Mouse (Mus musculus): ENCODE results near the gene Cdk14. TPM values are rescaled to one million over a fixed set of nuclear protein-coding genes. Genes with fewer than 3 reads are reported as not detected.
"Not testable (repeated sequence)": the region's sequence is repeated elsewhere in the genome, so short reads cannot be mapped to it uniquely, and the experiment has no call there.

Gene Cdk14
- polyA plus RNA-seq, 1 experiment from 2014 or later: 13.8 TPM

DNA sequence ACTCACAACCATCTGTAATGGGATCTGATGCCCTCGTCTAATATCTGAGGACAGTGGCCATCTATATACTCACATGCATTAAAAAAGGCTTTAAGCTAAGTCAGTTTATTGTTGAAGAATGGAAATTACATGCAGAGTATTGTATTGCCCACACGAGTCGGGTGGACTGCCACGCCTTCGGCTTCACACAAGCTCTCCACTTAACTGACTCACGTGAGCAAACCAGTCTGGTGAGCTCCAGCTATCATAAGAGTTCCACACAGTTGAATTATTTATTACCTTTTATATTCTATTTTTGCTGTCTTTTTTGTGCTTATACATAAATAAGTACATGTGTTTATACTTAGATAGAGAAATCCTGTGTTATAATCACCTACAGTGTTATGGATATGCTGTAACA, 495.2 kb downstream of the Cdk14 start:
- Histone ChIP-seq H3K4me2 (no peak overlapping the region), H3K27me3 (no peaks in the 10 kb centered on the region), H3K4me1 (no peaks in the 10 kb centered on the region), H3K36me3 (no peaks in the 10 kb centered on the region), H3K9me3 (replicated peaks) (no peaks in the 10 kb centered on the region), H3K4me3 (replicated peaks) (no peak overlapping the region), H3K9ac (no peak overlapping the region), H3K27ac (no peak overlapping the region)
- WGBS: 84% methylated on average over 6 of the region's 6 CpGs
- ATAC-seq (replicated peaks; ENCODE audit: low FRiP score): no peak

DNA sequence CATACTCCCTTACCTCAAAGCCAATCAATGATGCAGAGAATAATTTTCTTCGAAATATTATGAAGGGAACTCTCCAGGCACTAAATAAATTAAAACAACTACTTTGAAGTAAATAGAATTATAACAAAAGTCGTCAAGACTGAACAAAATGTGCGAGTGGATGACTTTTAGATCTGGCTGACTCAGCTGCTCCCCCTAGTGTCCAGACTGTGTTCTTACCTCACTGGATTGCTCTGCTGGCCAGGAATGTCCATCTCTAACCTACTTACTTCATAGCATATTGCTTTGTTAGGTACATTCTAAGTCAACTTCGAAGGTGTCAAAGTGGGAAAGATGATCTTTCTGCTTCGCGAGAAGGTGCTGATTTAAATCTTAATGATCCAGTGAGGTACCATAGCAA, 501.7 kb downstream of the Cdk14 start:
- 9% methylated on average over 6 of the region's 6 CpGs for WGBS
- Histone ChIP-seq H3K9ac (no peak overlapping the region), H3K4me3 (replicated peaks) (no peak overlapping the region), H3K4me2 (no peak overlapping the region), H3K9me3 (replicated peaks) (no peaks in the 10 kb centered on the region), H3K4me1 (peaks cover 4% of the 10 kb centered on the region; the same call in 1 of the 2 replicates), H3K27ac (no peak overlapping the region), H3K27me3 (no peaks in the 10 kb centered on the region), H3K36me3 (no peaks in the 10 kb centered on the region)
- ATAC-seq (replicated peaks; ENCODE audit: low FRiP score): 0 out of 2 replicates have a peak, but pooled peaks have one; percentile 33

DNA sequence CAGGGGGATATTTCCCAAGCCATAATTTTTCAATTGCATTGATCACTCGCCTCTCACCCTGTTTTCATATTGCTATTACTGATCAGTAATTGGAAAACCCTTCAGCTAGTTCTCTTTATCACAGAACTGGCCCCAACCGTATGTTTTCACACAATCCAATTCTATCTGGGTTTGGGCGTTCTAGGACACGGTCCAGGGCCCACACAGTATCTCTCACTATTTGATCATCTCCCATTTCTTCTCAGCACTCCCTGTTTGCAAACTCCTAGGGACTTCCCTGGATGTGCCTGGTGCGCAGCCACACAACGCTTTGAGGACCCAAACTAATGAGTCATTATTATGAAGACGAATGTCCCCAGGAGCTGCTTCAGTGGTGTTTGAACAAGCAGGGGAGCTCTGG, 502.4 kb downstream of the Cdk14 start:
- Histone ChIP-seq H3K9me3 (replicated peaks) (no peaks in the 10 kb centered on the region), H3K4me3 (replicated peaks) (no peak overlapping the region), H3K4me2 (no peak overlapping the region), H3K4me1 (peaks cover 4% of the 10 kb centered on the region; the same call in 1 of the 2 replicates), H3K27ac (no peak overlapping the region), H3K9ac (no peak overlapping the region), H3K36me3 (no peaks in the 10 kb centered on the region), H3K27me3 (no peaks in the 10 kb centered on the region)
- no peak for ATAC-seq (replicated peaks; ENCODE audit: low FRiP score)
- 81% methylated on average over 7 of the region's 7 CpGs for WGBS

DNA sequence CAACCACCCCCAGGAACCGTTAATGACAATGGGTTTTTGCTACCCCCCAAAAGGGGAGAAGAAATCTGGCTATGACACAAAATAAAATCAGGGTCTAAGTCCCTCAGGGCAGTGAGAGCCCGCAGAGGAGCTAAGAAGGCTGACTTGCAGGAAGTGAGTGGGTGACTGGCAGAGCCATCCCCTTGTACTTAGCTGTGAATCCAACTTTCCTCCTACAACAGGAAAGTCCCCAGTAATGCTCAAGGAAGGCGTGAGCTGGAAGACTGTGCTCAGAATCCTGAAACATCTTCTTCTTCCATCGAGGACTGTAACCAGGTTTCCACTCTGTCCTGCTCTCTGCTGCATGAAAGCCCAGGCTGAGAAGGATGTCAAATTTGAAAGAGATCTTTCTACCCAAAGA, 502.8 kb downstream of the Cdk14 start:
- no peaks in the 10 kb centered on the region for H3K9me3 ChIP-seq (replicated peaks)
- H3K4me2 ChIP-seq: no peak overlapping the region
- H3K27ac ChIP-seq: no peak overlapping the region
- WGBS: 74% methylated on average over 4 of the region's 4 CpGs
- H3K27me3 ChIP-seq: no peaks in the 10 kb centered on the region
- H3K4me3 ChIP-seq (replicated peaks): no peak overlapping the region
- H3K36me3 ChIP-seq: no peaks in the 10 kb centered on the region
- no peak overlapping the region for H3K9ac ChIP-seq
- H3K4me1 ChIP-seq: peaks cover 6% of the 10 kb centered on the region
- ATAC-seq (replicated peaks; ENCODE audit: low FRiP score): no peak

DNA sequence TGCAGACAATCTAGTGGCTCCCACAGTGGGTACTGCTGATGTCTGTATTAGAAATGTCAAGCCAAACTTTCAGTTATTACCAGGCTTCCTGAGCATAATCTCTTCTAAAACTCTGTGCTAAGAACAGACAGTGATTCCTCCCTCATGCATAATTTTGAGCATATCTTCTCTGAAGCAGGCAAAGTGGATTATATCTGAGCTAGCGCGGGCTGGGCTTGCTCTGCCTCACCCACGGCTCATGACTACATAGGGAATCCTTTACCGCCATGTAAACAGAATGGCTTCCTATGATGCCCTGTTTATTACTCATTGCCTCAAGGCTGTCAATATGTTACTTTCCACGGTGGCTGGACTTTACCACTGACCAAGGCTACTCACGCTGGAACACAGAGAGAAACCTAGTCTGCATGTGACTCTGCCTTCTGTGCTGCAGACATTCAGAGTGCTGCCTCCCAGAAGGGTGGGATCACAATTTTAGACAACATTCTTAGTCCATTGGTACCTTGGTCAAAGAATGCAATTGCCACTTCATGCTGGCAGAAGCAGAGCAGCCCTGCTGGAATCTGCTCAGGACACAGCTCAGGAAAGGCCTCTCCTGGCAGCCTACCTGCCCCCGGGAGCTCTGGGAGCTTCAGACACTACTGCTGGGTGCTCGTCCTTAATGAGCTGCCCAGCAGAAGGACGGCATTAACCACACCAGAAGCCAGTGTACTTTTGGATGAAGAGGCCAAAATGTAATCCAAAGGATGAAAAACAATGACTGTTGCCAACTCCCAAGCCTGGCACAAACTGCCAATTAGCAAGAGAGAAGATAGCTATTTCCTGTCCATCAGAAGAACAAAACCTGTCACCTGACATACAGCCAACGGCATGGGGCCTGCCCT, 503.5 kb downstream of the Cdk14 start:
- no peak overlapping the region for H3K4me2 ChIP-seq
- peak overlapping the region; percentile 49 for H3K27ac ChIP-seq
- peaks cover 13% of the 10 kb centered on the region for H3K4me1 ChIP-seq
- H3K9me3 ChIP-seq (replicated peaks): no peaks in the 10 kb centered on the region
- no peaks in the 10 kb centered on the region for H3K36me3 ChIP-seq
- H3K9ac ChIP-seq: no peak overlapping the region
- ATAC-seq (replicated peaks; ENCODE audit: low FRiP score): 0 out of 2 replicates have a peak, but pooled peaks have one; percentile 38
- H3K27me3 ChIP-seq: no peaks in the 10 kb centered on the region
- no peak overlapping the region for H3K4me3 ChIP-seq (replicated peaks)
- 82% methylated on average over 10 of the region's 10 CpGs for WGBS

DNA sequence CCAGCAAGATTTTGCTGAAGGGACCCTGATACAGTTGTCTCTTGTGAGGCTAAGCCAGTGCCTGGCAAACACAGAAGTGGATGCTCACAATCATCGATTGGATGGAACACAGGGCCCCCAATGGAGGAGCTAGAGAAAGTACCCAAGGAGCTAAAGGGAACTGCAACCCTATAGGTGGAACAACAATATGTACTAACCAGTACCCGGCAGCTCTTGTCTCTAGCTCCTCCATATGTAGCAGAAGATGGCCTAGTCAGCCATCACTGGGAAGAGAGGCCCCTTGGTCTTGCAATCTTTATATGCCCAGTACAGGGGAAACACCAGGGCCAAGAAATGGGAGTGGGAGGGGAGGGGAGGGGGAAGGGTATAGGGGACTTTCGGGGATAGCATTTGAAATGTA, 515.2 kb downstream of the Cdk14 start:
- H3K4me3 ChIP-seq (replicated peaks); H3K9me3 ChIP-seq (replicated peaks); H3K4me1 ChIP-seq; ATAC-seq (replicated peaks; ENCODE audit: low FRiP score); H3K27me3 ChIP-seq; H3K27ac ChIP-seq; H3K36me3 ChIP-seq; H3K9ac ChIP-seq; H3K4me2 ChIP-seq: not testable (repeated sequence)
- 81% methylated on average over 3 of the region's 3 CpGs for WGBS

DNA sequence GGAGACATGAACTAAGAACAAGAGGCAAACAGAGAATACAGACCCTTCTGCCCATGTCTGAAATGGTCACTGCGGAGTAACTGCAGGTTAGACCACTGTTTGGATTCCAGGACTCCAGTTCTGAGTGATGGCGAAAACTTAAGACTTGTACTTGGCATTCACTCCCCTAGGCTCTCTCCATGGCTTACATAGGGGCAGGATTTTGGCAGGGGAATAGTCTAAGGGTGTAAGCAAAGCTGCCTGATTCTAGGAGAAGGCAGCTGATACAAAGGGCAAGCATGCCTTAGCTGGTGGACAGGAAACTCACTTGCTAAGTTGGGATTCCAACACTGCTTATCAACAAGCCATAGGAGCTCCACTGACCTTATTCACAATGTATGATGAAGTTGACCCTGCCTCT, 521.9 kb downstream of the Cdk14 start:
- H3K36me3 ChIP-seq: no peaks in the 10 kb centered on the region
- H3K4me1 ChIP-seq: peaks cover 3% of the 10 kb centered on the region; the same call in 1 of the 2 replicates
- no peaks in the 10 kb centered on the region for H3K9me3 ChIP-seq (replicated peaks)
- H3K4me2 ChIP-seq: no peak overlapping the region
- no peak for ATAC-seq (replicated peaks; ENCODE audit: low FRiP score)
- no peak overlapping the region for H3K9ac ChIP-seq
- peak overlapping the region; percentile 48; the same call in 1 of the 2 replicates for H3K27ac ChIP-seq
- 74% methylated on average over 2 of the region's 2 CpGs for WGBS
- H3K4me3 ChIP-seq (replicated peaks): no peak overlapping the region
- H3K27me3 ChIP-seq: no peaks in the 10 kb centered on the region

DNA sequence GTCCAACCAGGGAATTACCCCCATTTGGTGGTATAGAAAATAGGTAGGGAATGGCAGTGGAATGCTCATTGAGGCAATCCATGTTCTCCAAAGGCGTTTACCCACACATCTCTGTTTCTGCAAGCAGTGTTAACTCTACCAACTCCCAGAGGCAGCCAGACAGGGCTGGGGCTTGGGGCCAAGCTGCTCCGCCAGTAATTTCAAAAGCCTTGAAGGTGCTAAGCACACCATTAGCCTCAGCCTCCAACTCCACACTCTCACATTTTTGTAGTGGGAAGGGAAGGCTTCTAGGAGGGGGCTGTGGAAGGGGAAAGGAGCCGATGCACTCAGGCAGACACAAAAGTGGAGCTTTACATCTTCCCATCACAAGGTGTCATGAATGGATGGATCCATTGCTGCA, 525.1 kb downstream of the Cdk14 start:
- 38% methylated on average over 3 of the region's 3 CpGs for WGBS
- Histone ChIP-seq H3K4me2 (no peak overlapping the region), H3K4me1 (peaks cover 5% of the 10 kb centered on the region; the same call in 1 of the 2 replicates), H3K9ac (no peak overlapping the region), H3K4me3 (replicated peaks) (no peak overlapping the region), H3K36me3 (no peaks in the 10 kb centered on the region), H3K27ac (no peak overlapping the region), H3K9me3 (replicated peaks) (no peaks in the 10 kb centered on the region), H3K27me3 (no peaks in the 10 kb centered on the region)
- ATAC-seq (replicated peaks; ENCODE audit: low FRiP score): no peak

DNA sequence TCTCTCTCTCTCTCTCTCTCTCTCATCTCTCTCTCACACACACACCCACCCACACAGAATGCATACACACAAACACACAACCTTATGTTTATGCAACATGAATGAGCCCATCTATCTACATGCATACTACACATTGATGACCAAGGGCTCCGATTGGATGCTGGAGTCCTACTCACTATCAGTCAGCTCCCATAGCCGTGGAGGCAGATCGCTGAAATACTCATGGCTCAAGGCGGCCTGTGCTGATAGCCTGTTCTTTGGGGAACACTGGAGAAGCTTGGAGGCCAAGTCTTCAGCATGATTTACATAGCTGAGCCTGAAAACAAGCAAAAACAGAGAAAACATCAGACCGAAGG, 526.3 kb downstream of the Cdk14 start:
- Histone ChIP-seq H3K4me3 (replicated peaks) (no peak overlapping the region), H3K4me2 (no peak overlapping the region), H3K27ac (peak overlapping the region; percentile 70), H3K9ac (no peak overlapping the region), H3K4me1 (peaks cover 5% of the 10 kb centered on the region; the same call in 1 of the 2 replicates), H3K27me3 (no peaks in the 10 kb centered on the region), H3K9me3 (replicated peaks) (no peaks in the 10 kb centered on the region), H3K36me3 (no peaks in the 10 kb centered on the region)
- ATAC-seq (replicated peaks; ENCODE audit: low FRiP score): no peak
- 67% methylated on average over 5 of the region's 5 CpGs for whole genome bisulfite sequencing

DNA sequence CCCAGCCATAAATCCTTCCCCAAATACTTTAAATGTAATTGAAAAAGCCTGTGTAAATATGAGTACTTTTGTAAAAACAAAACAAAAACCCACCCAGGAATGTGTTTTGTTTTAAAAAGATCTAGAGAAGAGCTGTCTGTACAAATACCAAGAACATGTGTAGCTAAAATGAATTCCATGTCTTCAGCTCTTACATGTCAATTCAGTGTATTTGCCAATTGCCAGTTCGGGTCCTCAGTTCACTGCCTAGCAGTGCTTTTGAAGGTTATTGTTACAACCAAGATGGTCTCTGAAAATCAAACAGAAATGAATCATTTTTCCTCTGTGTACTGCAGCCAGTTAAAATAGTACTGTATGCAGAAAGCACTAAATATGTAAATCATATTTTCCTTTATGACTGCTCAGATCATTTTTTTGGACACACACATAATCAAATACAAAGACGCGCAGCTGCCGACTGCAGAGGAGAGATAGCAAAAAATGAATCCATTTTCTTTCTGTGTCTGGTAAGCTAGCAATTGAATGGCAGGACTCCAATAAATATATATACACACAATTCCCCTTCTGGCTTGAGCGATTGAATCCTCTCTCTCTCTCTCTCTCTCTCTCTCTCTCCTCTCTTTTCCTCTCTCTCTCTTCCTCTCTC, 526.8 kb downstream of the Cdk14 start:
- Histone ChIP-seq H3K4me3 (replicated peaks) (no peak overlapping the region), H3K4me1 (peaks cover 5% of the 10 kb centered on the region; the same call in 1 of the 2 replicates), H3K4me2 (no peak overlapping the region), H3K27me3 (no peaks in the 10 kb centered on the region), H3K36me3 (no peaks in the 10 kb centered on the region), H3K9ac (no peak overlapping the region), H3K27ac (peak overlapping the region; percentile 70), H3K9me3 (replicated peaks) (no peaks in the 10 kb centered on the region)
- ATAC-seq (replicated peaks; ENCODE audit: low FRiP score): no peak
- WGBS: 58% methylated on average over 5 of the region's 5 CpGs

DNA sequence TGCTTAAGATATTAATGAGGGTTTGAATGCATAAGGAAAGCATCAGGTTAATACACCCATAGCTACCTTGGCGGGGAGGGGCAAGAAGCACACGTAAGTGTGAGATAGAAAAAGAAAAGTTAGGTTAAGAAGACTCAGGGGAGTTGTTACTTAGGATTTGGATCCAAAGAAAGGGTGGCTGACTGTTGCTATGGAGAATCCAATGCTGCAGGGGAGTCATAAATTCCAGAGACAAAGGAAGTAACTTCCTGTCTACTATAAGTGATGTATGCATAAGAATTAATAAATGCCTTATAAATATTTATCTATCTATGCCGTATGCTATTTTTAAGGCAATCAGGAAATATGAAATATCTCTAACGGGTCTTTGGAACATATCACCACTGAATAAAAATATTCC, 527.4 kb downstream of the Cdk14 start:
- no peak overlapping the region for H3K27ac ChIP-seq

More for the DNA sequence above, 527.4 kb downstream of the Cdk14 start:
- Histone ChIP-seq H3K4me3 (replicated peaks) (no peak overlapping the region), H3K4me1 (0 out of 2 replicates have a peak, but pooled peaks cover 3% of the 10 kb centered on the region), H3K27me3 (no peaks in the 10 kb centered on the region), H3K9ac (no peak overlapping the region), H3K36me3 (no peaks in the 10 kb centered on the region), H3K9me3 (replicated peaks) (no peaks in the 10 kb centered on the region), H3K4me2 (no peak overlapping the region)
- WGBS: 51% methylated on average over 4 of the region's 4 CpGs
- no peak for ATAC-seq (replicated peaks; ENCODE audit: low FRiP score)
